Mouse (Mus musculus) midbrain, postnatal 0 days (tissue): ENCODE measurements around the gene Lhx6. TPM values are rescaled to one million over a fixed set of nuclear protein-coding genes. Genes with fewer than 3 reads are reported as not detected.
"Not testable (repeated sequence)": the region's sequence is repeated elsewhere in the genome, so short reads cannot be mapped to it uniquely, and the experiment has no call there.

Source experiments
- ATAC-seq: fragments of 200-750 bp; cut with Nextera tagmentation; 2 replicates; pipeline ENCODE4 v1.8.0; 2017; ENCODE audit warnings: moderate number of reproducible peaks, mild to moderate bottlenecking, moderate TSS enrichment, moderate library complexity; ENCODE audit not compliant: low FRiP score
- DNase-seq: peaks from one replicate; pipeline ENCODE4 v3.0.0-alpha.2; 2015; ENCODE audit warnings: low spot score
- H3K27ac ChIP-seq: fragments of 300-500 bp; sonication (generic); 2 replicates; pipeline ENCODE4 v1.5.1; 2014; ENCODE audit warnings: low read depth, mild to moderate bottlenecking, low read length, mixed read lengths
- H3K27me3 ChIP-seq: fragments of 300-500 bp; sonication (generic); 2 replicates; pipeline ENCODE4 v1.6.1; 2014; ENCODE audit warnings: low read length, control low read depth, mixed read lengths; ENCODE audit not compliant: insufficient read depth
- H3K36me3 ChIP-seq: fragments of 300-500 bp; sonication (generic); 2 replicates; pipeline ENCODE4 v1.6.1; 2014; ENCODE audit warnings: low read length, control low read depth, mixed read lengths; ENCODE audit not compliant: insufficient read depth
- H3K4me1 ChIP-seq: fragments of 300-500 bp; sonication (generic); 2 replicates; pipeline ENCODE4 v1.6.1; 2014; ENCODE audit warnings: mild to moderate bottlenecking, control low read depth, antibody characterized with exemption, low read length, mixed read lengths; ENCODE audit not compliant: insufficient read depth
- H3K4me2 ChIP-seq: fragments of 300-500 bp; sonication (generic); 2 replicates; pipeline ENCODE4 v1.6.1; 2014; ENCODE audit warnings: low read depth, mild to moderate bottlenecking, low read length, mixed read lengths; ENCODE audit not compliant: poor library complexity, severe bottlenecking
- H3K4me3 ChIP-seq: fragments of 300-500 bp; sonication (generic); 2 replicates; pipeline ENCODE4 v1.5.1; 2014; ENCODE audit warnings: low read depth, mild to moderate bottlenecking, low read length, moderate library complexity
- H3K9ac ChIP-seq: fragments of 300-500 bp; sonication (generic); replicated peaks from 2 replicates; pipeline ENCODE4 v1.6.1; 2014; ENCODE audit warnings: mild to moderate bottlenecking, low read length, moderate library complexity, mixed read lengths; ENCODE audit not compliant: poor library complexity, severe bottlenecking
- H3K9me3 ChIP-seq: fragments of 300-500 bp; sonication (generic); 2 replicates; pipeline ENCODE4 v1.6.1; 2016; ENCODE audit warnings: low read length, control low read depth
- CTCF ChIP-seq: IDR thresholded peaks from 2 replicates; pipeline ENCODE4 v1.5.1; 2016; ENCODE audit warnings: antibody characterized with exemption, mild to moderate bottlenecking
- WGBS: fragments of 180-500 bp; shearing (Covaris S2); extraction: QIAGEN DNeasy Blood & Tissue Kit; methylation state at CpG from one replicate; pipeline ENCODE4 v1.1.7; 2014; 5-methylcytosine and 5-hydroxymethylcytosine counted together
- polyA plus RNA-seq: library from polyadenylated mRNA; unstranded; fragments of >200 nt; fragmentation: Nextera tagmentation; extraction: Ambion mirVana; gene quantifications from 2 replicates; pipeline ENCODE4 v1.2.1, GENCODE M21; 2015
- total RNA-seq: library from RNA; depleted of rRNA; stranded (reverse); fragments of >200 nt; gene quantifications from 2 replicates; pipeline ENCODE4 v1.2.3, GENCODE M21; 2014; rRNA removed

The Lhx6 gene
- total RNA-seq (0.60 and 1.9 TPM in 2 replicates), polyA plus RNA-seq (1.6 and 2.5 TPM in 2 replicates)

GRCm38 (mm10) chr2:36104956-36105741 lies at the start of gene Lhx6:
Gene Lhx6 (minus strand): TSS chr2:36105408.
- Histone ChIP-seq H3K9me3 (no peaks in the 10 kb centered on the region), H3K27ac (no peak within 1 kb of the TSS), H3K9ac (no peak within 1 kb of the TSS), H3K4me1 (no peaks in the 10 kb centered on the region), H3K4me2 (peak within 1 kb of the TSS; percentile 50), H3K27me3 (peaks cover 77% of the 10 kb centered on the region), H3K36me3 (no peaks in the 10 kb centered on the region), H3K4me3 (peak within 1 kb of the TSS; percentile 29)
- ATAC-seq (no peak), DNase-seq (no peak)
- no peak for TF ChIP-seq CTCF
- WGBS = 1% methylated on average over 40 of the region's 58 CpGs

GRCm38 (mm10) chr2:36152401-36152800 lies 47.2 kb upstream of the Lhx6 start:
- DNase-seq, H3K27ac ChIP-seq, H3K9me3 ChIP-seq, H3K27me3 ChIP-seq, H3K4me1 ChIP-seq, ATAC-seq, H3K4me2 ChIP-seq, H3K9ac ChIP-seq, H3K4me3 ChIP-seq: not testable (repeated sequence)
- H3K36me3 ChIP-seq = peaks cover 15% of the 10 kb centered on the region
- 99% methylated on average over 3 of the region's 4 CpGs for WGBS

- Histone ChIP-seq H3K4me1 (no peaks in the 10 kb centered on the region), H3K27me3 (no peaks in the 10 kb centered on the region), H3K9me3 (no peaks in the 10 kb centered on the region), H3K4me2 (no peak overlapping the region), H3K36me3 (peaks cover 5% of the 10 kb centered on the region), H3K9ac (no peak overlapping the region), H3K27ac (no peak overlapping the region), H3K4me3 (no peak overlapping the region)
- ATAC-seq (no peak), DNase-seq (no peak)
- 91% methylated on average over 7 of the region's 7 CpGs for WGBS
- TF ChIP-seq CTCF = no peak
Observed at GRCm38 (mm10) chr2:36148876-36149365, 43.7 kb upstream of the Lhx6 start.

GRCm38 (mm10) chr2:36139096-36139495 lies 33.9 kb upstream of the Lhx6 start:
- Histone ChIP-seq H3K36me3 (peaks cover 3% of the 10 kb centered on the region; the same call in 1 of the 2 replicates), H3K4me3 (no peak overlapping the region), H3K9me3 (no peaks in the 10 kb centered on the region), H3K4me2 (no peak overlapping the region), H3K27ac (no peak overlapping the region), H3K9ac (no peak overlapping the region), H3K4me1 (peaks cover 4% of the 10 kb centered on the region; the same call in 1 of the 2 replicates), H3K27me3 (no peaks in the 10 kb centered on the region)
- 81% methylated on average over 2 of the region's 2 CpGs for WGBS
- TF ChIP-seq CTCF = no peak
- DNase-seq (no peak), ATAC-seq (no peak)

GRCm38 (mm10) chr2:36136300-36136941 lies 31.2 kb upstream of the Lhx6 start, which contains the start of the genes Mrrf and Rbm18:
Gene Mrrf (plus strand): TSS chr2:36136389.
Gene Rbm18 (minus strand): TSS chr2:36136773.
- Histone ChIP-seq H3K9ac (peak within 1 kb of the TSS; percentile 85), H3K4me3 (peak within 1 kb of the TSS; percentile 85), H3K36me3 (peaks cover 19% of the 10 kb centered on the region), H3K27ac (peak within 1 kb of the TSS; percentile 78), H3K27me3 (no peaks in the 10 kb centered on the region), H3K4me2 (peak within 1 kb of the TSS; percentile 72), H3K9me3 (no peaks in the 10 kb centered on the region), H3K4me1 (peaks cover 4% of the 10 kb centered on the region; the same call in 1 of the 2 replicates)
- DNase-seq = peak; percentile 88
- ATAC-seq = peak; percentile 98
- TF ChIP-seq CTCF = no peak
- under 1% methylated on average over 50 of the region's 50 CpGs for WGBS
